Mouse (Mus musculus) limb, embryonic 14.5 days (tissue): ENCODE data around the gene Habp2. TPM values are rescaled to one million over a fixed set of nuclear protein-coding genes. Genes with fewer than 3 reads are reported as not detected.

ENCODE experiments used
- ATAC-seq: fragments of 200-750 bp; cut with Nextera tagmentation; 2 replicates; pipeline ENCODE4 v1.8.0; 2017; ENCODE audit warnings: low read depth, moderate number of reproducible peaks, moderate TSS enrichment; ENCODE audit not compliant: low FRiP score
- DNase-seq: peaks from one replicate; pipeline ENCODE4 v3.0.0-alpha.2; 2015; ENCODE audit warnings: low spot score
- H3K27ac ChIP-seq: fragments of 300-500 bp; sonication (generic); replicated peaks from 2 replicates; pipeline ENCODE4 v1.5.1; 2014; ENCODE audit warnings: low read depth, mild to moderate bottlenecking, low read length, moderate library complexity, mixed read lengths
- H3K27me3 ChIP-seq: fragments of 300-500 bp; sonication (generic); 2 replicates; pipeline ENCODE4 v1.6.1; 2014; ENCODE audit warnings: low read length, mixed read lengths; ENCODE audit not compliant: control insufficient read depth, insufficient read depth
- H3K36me3 ChIP-seq: fragments of 300-500 bp; sonication (generic); 2 replicates; pipeline ENCODE4 v1.6.1; 2014; ENCODE audit warnings: mild to moderate bottlenecking, low read length, moderate library complexity, mixed read lengths; ENCODE audit not compliant: control insufficient read depth, insufficient read depth
- H3K4me1 ChIP-seq: fragments of 300-500 bp; sonication (generic); 2 replicates; pipeline ENCODE4 v1.6.1; 2014; ENCODE audit warnings: antibody characterized with exemption, low read length, mixed read lengths; ENCODE audit not compliant: control insufficient read depth, insufficient read depth
- H3K4me2 ChIP-seq: fragments of 300-500 bp; sonication (generic); replicated peaks from 2 replicates; pipeline ENCODE4 v1.6.1; 2014; ENCODE audit warnings: low read depth, mild to moderate bottlenecking, low read length, moderate library complexity; ENCODE audit not compliant: severe bottlenecking
- H3K4me3 ChIP-seq: fragments of 300-500 bp; sonication (generic); replicated peaks from 2 replicates; pipeline ENCODE4 v1.5.1; 2014; ENCODE audit warnings: low read length
- H3K9ac ChIP-seq: fragments of 300-500 bp; sonication (generic); 2 replicates; pipeline ENCODE4 v1.6.1; 2014; ENCODE audit warnings: mild to moderate bottlenecking, low read depth, low read length, moderate library complexity; ENCODE audit not compliant: severe bottlenecking
- H3K9me3 ChIP-seq: fragments of 300-500 bp; sonication (generic); 2 replicates; pipeline ENCODE4 v1.6.1; 2016; ENCODE audit warnings: low read length; ENCODE audit not compliant: control insufficient read depth
- POLR2A ChIP-seq: fragments of 200-500 bp; IDR thresholded peaks from 2 replicates; pipeline ENCODE4 v1.8.0; 2012; ENCODE audit warnings: inconsistent platforms, mild to moderate bottlenecking, moderate library complexity, borderline replicate concordance; ENCODE audit not compliant: insufficient read depth, insufficient read length; ENCODE audit errors: extremely low read depth
- WGBS: fragments of 180-500 bp; shearing (Covaris S2); extraction: QIAGEN DNeasy Blood & Tissue Kit; methylation state at CpG from one replicate; pipeline ENCODE4 v1.1.7; 2014; 5-methylcytosine and 5-hydroxymethylcytosine counted together
- polyA plus RNA-seq, 2 experiments: library from polyadenylated mRNA; depleted of rRNA in 1 of 2; stranded (reverse) in 1 of 2; unstranded in 1 of 2; fragments of >200 nt; fragmentation: Nextera tagmentation in 1 of 2; extraction: Ambion mirVana in 1 of 2; gene quantifications; 2 replicates each; pipeline versions ENCODE4 v1.2.1 to v1.2.3; 2012 to 2014

The Habp2 gene
- polyA plus RNA-seq, 2 experiments = not detected

DNA sequence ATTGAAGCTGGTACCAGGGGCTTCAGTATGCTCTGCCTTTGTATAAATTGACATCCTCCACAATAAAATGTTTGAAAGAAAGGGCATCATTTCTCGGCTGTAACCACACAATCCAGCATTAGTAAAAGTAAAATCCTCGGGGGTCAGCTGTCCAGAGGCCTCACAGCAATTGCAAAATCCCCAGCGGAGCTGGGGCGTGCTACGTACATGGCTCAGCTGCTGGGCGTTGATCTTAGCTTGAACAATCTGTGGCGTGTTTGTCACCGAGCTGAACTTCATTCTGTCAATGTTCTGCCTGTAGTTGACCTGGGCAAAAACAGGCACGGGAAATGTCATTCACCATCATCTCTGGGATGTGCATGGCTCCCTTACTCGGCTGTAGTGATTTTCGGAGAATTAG, 79.2 kb downstream of the Habp2 start:
- TF ChIP-seq POLR2A = no peak
- WGBS = 88% methylated on average over 11 of the region's 11 CpGs
- Histone ChIP-seq H3K4me3 (no peak overlapping the region), H3K4me1 (no peaks in the 10 kb centered on the region), H3K9me3 (no peaks in the 10 kb centered on the region), H3K27ac (no peak overlapping the region), H3K4me2 (no peak overlapping the region), H3K9ac (no peak overlapping the region), H3K27me3 (no peaks in the 10 kb centered on the region), H3K36me3 (no peaks in the 10 kb centered on the region)
- no peak for ATAC-seq
- DNase-seq = no peak

- Histone ChIP-seq H3K4me2 (no peak overlapping the region), H3K27me3 (no peaks in the 10 kb centered on the region), H3K4me1 (no peaks in the 10 kb centered on the region), H3K9me3 (no peaks in the 10 kb centered on the region), H3K9ac (no peak overlapping the region), H3K27ac (no peak overlapping the region), H3K4me3 (no peak overlapping the region), H3K36me3 (no peaks in the 10 kb centered on the region)
- DNase-seq (no peak), ATAC-seq (no peak)
- no peak for TF ChIP-seq POLR2A
- 88% methylated on average over 9 of the region's 9 CpGs for WGBS
These were observed 79.7 kb downstream of the Habp2 start for GRCm38 (mm10) chr19:56366625-56367024.

DNA sequence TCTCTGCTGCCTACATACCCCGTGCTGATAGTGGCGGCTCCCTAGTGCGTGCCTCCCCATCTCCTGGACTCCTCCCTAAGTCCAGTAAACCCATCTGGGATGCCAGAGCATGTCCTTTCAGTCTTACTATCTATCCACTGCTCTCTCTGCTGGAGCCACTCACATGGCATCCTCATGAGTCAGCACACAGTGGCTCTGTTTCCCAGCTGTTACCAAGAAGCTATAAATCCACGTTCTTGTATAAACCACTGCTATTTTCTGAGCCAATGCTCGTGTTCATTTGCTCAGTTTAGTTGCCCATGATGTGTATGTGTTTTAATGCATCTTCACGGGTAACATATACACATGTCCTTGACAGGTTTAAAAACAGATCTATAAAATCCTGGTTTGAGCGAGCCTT, 80.8 kb downstream of the Habp2 start:
- Histone ChIP-seq H3K9ac (no peak overlapping the region), H3K4me1 (0 out of 2 replicates have a peak, but pooled peaks cover 5% of the 10 kb centered on the region), H3K9me3 (no peaks in the 10 kb centered on the region), H3K4me2 (no peak overlapping the region), H3K36me3 (no peaks in the 10 kb centered on the region), H3K27me3 (no peaks in the 10 kb centered on the region), H3K27ac (no peak overlapping the region), H3K4me3 (no peak overlapping the region)
- no peak for DNase-seq
- TF ChIP-seq POLR2A = no peak
- no peak for ATAC-seq
- WGBS = 54% methylated on average over 7 of the region's 7 CpGs

DNA sequence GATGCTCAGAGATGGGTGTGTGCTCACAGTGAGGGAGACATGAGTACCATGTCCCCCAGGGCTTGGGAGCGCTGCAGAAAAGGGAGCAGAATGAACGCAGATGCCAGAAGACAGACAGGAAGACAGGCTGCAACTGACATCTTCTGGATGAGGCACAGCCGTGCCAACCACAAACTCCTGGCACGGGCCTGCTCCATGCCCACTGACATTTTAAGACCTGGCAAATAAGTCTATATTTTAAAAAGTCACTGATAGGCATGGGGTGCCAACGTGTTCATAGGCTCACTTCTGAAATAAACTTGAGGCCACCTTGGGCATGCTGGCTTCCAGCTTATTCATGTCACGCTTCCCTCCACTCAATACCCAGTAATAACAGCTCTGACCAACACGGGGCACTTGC, 82.0 kb downstream of the Habp2 start:
- H3K36me3 ChIP-seq = no peaks in the 10 kb centered on the region
- no peak overlapping the region for H3K4me2 ChIP-seq
- DNase-seq (no peak), ATAC-seq (no peak)
- no peak overlapping the region for H3K27ac ChIP-seq
- TF ChIP-seq POLR2A = no peak
- no peaks in the 10 kb centered on the region for H3K9me3 ChIP-seq
- no peak overlapping the region for H3K4me3 ChIP-seq
- H3K27me3 ChIP-seq = no peaks in the 10 kb centered on the region
- 0 out of 2 replicates have a peak, but pooled peaks cover 5% of the 10 kb centered on the region for H3K4me1 ChIP-seq
- H3K9ac ChIP-seq = no peak overlapping the region
- 81% methylated on average over 7 of the region's 7 CpGs for WGBS

Other genes starting within 250 kb of the Habp2 start
- 2.3 and 2.8 TPM in 2 replicates for gene Nrap, start 102.9 kb downstream of the Habp2 start, polyA plus RNA-seq (2012; rRNA removed)
- 1.6 and 2.1 TPM in 2 replicates for gene Nrap, start 102.9 kb downstream of the Habp2 start, polyA plus RNA-seq (2014; fragmentation: Nextera tagmentation; extraction: Ambion mirVana)
- 18.6 and 21.6 TPM in 2 replicates for gene Casp7, start 110.0 kb downstream of the Habp2 start, polyA plus RNA-seq (2012; rRNA removed)
- gene Casp7, start 110.0 kb downstream of the Habp2 start, polyA plus RNA-seq (2014; fragmentation: Nextera tagmentation; extraction: Ambion mirVana) = 23.7 and 25.1 TPM in 2 replicates
- gene Plekhs1, start 174.5 kb downstream of the Habp2 start, polyA plus RNA-seq (2012; rRNA removed) = 0.24 and 0.26 TPM in 2 replicates
- 0.37 TPM in 1 of 2 replicates, not detected in the other for gene Plekhs1, start 174.5 kb downstream of the Habp2 start, polyA plus RNA-seq (2014; fragmentation: Nextera tagmentation; extraction: Ambion mirVana)